Mouse (Mus musculus): ENCODE measurements at regions not wholly inside any gene's neighbourhood (a gene's known extent, or its start where the extent isn't known, plus 50 kb on each side); places are given as distances from the start of the nearest gene placed in this dataset.
A peak's percentile ranks its signal among the peaks of the same experiment; 100 is the strongest.
"Not testable (repeated sequence)": the region's sequence is repeated elsewhere in the genome, so short reads cannot be mapped to it uniquely, and the experiment has no call there.

GRCm38 (mm10) chr13:50906431-50906830 is 194.2 kb upstream of the Spin1 start:
- not testable (repeated sequence) for H3K4me2 ChIP-seq (ENCODE audit: low read depth); DNase-seq; H3K4me3 ChIP-seq (ENCODE audit: low read depth, low read length); ATAC-seq; H3K9me3 ChIP-seq (ENCODE audit: low read length); H3K36me3 ChIP-seq (ENCODE audit: insufficient read depth); H3K4me1 ChIP-seq (ENCODE audit: insufficient read depth); H3K27ac ChIP-seq (ENCODE audit: low read depth, low read length); H3K27me3 ChIP-seq (ENCODE audit: insufficient read depth, low read length); H3K9ac ChIP-seq
- WGBS: 90% methylated on average over 6 of the region's 6 CpGs

GRCm38 (mm10) chr13:50906910-50907309 is 193.8 kb upstream of the Spin1 start:
- Histone ChIP-seq H3K9ac (no peak overlapping the region), H3K4me3 (ENCODE audit: low read depth, low read length) (no peak overlapping the region), H3K4me1 (ENCODE audit: insufficient read depth) (no peaks in the 10 kb centered on the region), H3K9me3 (ENCODE audit: low read length) (no peaks in the 10 kb centered on the region), H3K36me3 (ENCODE audit: insufficient read depth) (no peaks in the 10 kb centered on the region), H3K27ac (ENCODE audit: low read depth, low read length) (no peak overlapping the region), H3K4me2 (ENCODE audit: low read depth) (no peak overlapping the region), H3K27me3 (ENCODE audit: insufficient read depth, low read length) (no peaks in the 10 kb centered on the region)
- no peak for DNase-seq
- ATAC-seq: no peak
- TF ChIP-seq CTCF (IDR thresholded peaks at IDR 0.05; ENCODE audit: low read depth): no peak
- WGBS: 81% methylated on average over 1 of the region's 1 CpGs

- H3K9ac ChIP-seq; H3K36me3 ChIP-seq (ENCODE audit: insufficient read depth); DNase-seq; H3K4me3 ChIP-seq (ENCODE audit: low read depth, low read length); H3K27ac ChIP-seq (ENCODE audit: low read depth, low read length); H3K9me3 ChIP-seq (ENCODE audit: low read length); H3K4me2 ChIP-seq (ENCODE audit: low read depth); H3K4me1 ChIP-seq (ENCODE audit: insufficient read depth); H3K27me3 ChIP-seq (ENCODE audit: insufficient read depth, low read length); ATAC-seq: not testable (repeated sequence)
- 68% methylated on average over 2 of the region's 2 CpGs for WGBS
Observed at GRCm38 (mm10) chr13:50912776-50913175, 187.9 kb upstream of the Spin1 start.

GRCm38 (mm10) chr13:50934017-50934416 is 166.7 kb upstream of the Spin1 start:
- H3K27me3 ChIP-seq (ENCODE audit: insufficient read depth, low read length); DNase-seq; ATAC-seq; H3K4me1 ChIP-seq (ENCODE audit: insufficient read depth); H3K36me3 ChIP-seq (ENCODE audit: insufficient read depth); H3K9me3 ChIP-seq (ENCODE audit: low read length); H3K9ac ChIP-seq; H3K27ac ChIP-seq (ENCODE audit: low read depth, low read length); H3K4me2 ChIP-seq (ENCODE audit: low read depth); H3K4me3 ChIP-seq (ENCODE audit: low read depth, low read length): not testable (repeated sequence)
- 86% methylated on average over 3 of the region's 3 CpGs for WGBS

GRCm38 (mm10) chr13:50942561-50942960 is 158.1 kb upstream of the Spin1 start:
- Histone ChIP-seq H3K36me3 (ENCODE audit: insufficient read depth) (no peaks in the 10 kb centered on the region), H3K9ac (no peak overlapping the region), H3K9me3 (ENCODE audit: low read length) (no peaks in the 10 kb centered on the region), H3K4me2 (ENCODE audit: low read depth) (no peak overlapping the region), H3K4me3 (ENCODE audit: low read depth, low read length) (no peak overlapping the region), H3K4me1 (ENCODE audit: insufficient read depth) (no peaks in the 10 kb centered on the region), H3K27ac (ENCODE audit: low read depth, low read length) (no peak overlapping the region), H3K27me3 (ENCODE audit: insufficient read depth, low read length) (no peaks in the 10 kb centered on the region)
- WGBS: 61% methylated on average over 3 of the region's 3 CpGs
- DNase-seq: no peak
- TF ChIP-seq CTCF (IDR thresholded peaks at IDR 0.05; ENCODE audit: low read depth): no peak
- ATAC-seq: no peak

- peak; percentile 96 for TF ChIP-seq CTCF (IDR thresholded peaks at IDR 0.05; ENCODE audit: low read depth)
- Histone ChIP-seq H3K4me1 (ENCODE audit: insufficient read depth) (no peaks in the 10 kb centered on the region), H3K27me3 (ENCODE audit: insufficient read depth, low read length) (no peaks in the 10 kb centered on the region), H3K4me3 (ENCODE audit: low read depth, low read length) (no peak overlapping the region), H3K27ac (ENCODE audit: low read depth, low read length) (no peak overlapping the region), H3K9ac (no peak overlapping the region), H3K36me3 (ENCODE audit: insufficient read depth) (no peaks in the 10 kb centered on the region), H3K9me3 (ENCODE audit: low read length) (no peaks in the 10 kb centered on the region), H3K4me2 (ENCODE audit: low read depth) (no peak overlapping the region)
- ATAC-seq (peak; percentile 85), DNase-seq (peak; percentile 91)
- WGBS: 39% methylated on average over 6 of the region's 6 CpGs
Observed at GRCm38 (mm10) chr13:50949545-50950226, 151.0 kb upstream of the Spin1 start.

GRCm38 (mm10) chr13:50954671-50955070 is 146.0 kb upstream of the Spin1 start:
- Histone ChIP-seq H3K4me2 (ENCODE audit: low read depth) (no peak overlapping the region), H3K9me3 (ENCODE audit: low read length) (no peaks in the 10 kb centered on the region), H3K4me3 (ENCODE audit: low read depth, low read length) (no peak overlapping the region), H3K9ac (no peak overlapping the region), H3K36me3 (ENCODE audit: insufficient read depth) (no peaks in the 10 kb centered on the region), H3K4me1 (ENCODE audit: insufficient read depth) (no peaks in the 10 kb centered on the region), H3K27me3 (ENCODE audit: insufficient read depth, low read length) (no peaks in the 10 kb centered on the region), H3K27ac (ENCODE audit: low read depth, low read length) (no peak overlapping the region)
- no peak for TF ChIP-seq CTCF (IDR thresholded peaks at IDR 0.05; ENCODE audit: low read depth)
- no peak for DNase-seq
- WGBS: 92% methylated on average over 6 of the region's 6 CpGs
- no peak for ATAC-seq
